In genomic region chr2:148409821-148410220, GRCm38 (mm10) we compare ENCODE assay signal across 6 mouse cellular contexts. TPM values are rescaled to one million over a fixed set of nuclear protein-coding genes. Genes with fewer than 3 reads are reported as not detected.
"Had no signal": no experiment of that assay in that cellular context is flagged by ENCODE, and none has a peak within 500 bp of the region (broad histone marks: within the 10 kb centered on the region; RNA-seq: fewer than 3 reads in every experiment).

No protein-coding gene starts in this region.

- H3K9ac ChIP-seq: neural tube, embryonic 13.5 days; neural tube, embryonic 15.5 days; stomach, embryonic 15.5 days had no signal

- H3K9me3 ChIP-seq: neural tube, embryonic 13.5 days; neural tube, embryonic 15.5 days; stomach, embryonic 15.5 days had no signal

- H3K36me3 ChIP-seq: neural tube, embryonic 13.5 days; neural tube, embryonic 15.5 days; stomach, embryonic 15.5 days had no signal

- H3K4me3 ChIP-seq: neural tube, embryonic 13.5 days; neural tube, embryonic 15.5 days; stomach, embryonic 15.5 days had no signal

- H3K27ac ChIP-seq: neural tube, embryonic 13.5 days; neural tube, embryonic 15.5 days; stomach, embryonic 15.5 days; stomach, postnatal 0 days had no signal

RNA-seq across cellular contexts. Expression of gene Sstr4, which starts 14.7 kb away (rescaled TPM):
- polyA plus RNA-seq: testis, adult 2 months; thymus, postnatal 0 days had no signal
